ENCODE assay signal across 8 mouse cellular contexts in genomic region chr11:119547183-119547921, GRCm38 (mm10). TPM values are rescaled to one million over a fixed set of nuclear protein-coding genes. Genes with fewer than 3 reads are reported as not detected.
DNase-seq lines count a peak whose midpoint lies in the region; ATAC-seq and TF ChIP-seq lines count a peak whose summit lies in the region.

Nptx1 (minus strand) TSS chr11:119547753.

- H3K4me2 ChIP-seq in forebrain, embryonic 15.5 days (replicated peaks): peak within 1 kb of the TSS; percentile 83
- H3K4me2 ChIP-seq in stomach, embryonic 15.5 days: peak within 1 kb of the TSS; percentile 100

- no peak for DNase-seq in testis, postnatal 14 days (ENCODE audit: low spot score)
- peak; percentile 90 to 91 for DNase-seq in cerebellum, adult 2 months
- DNase-seq in kidney, postnatal 4 days: peak; percentile 38 to 61
- DNase-seq in lung, postnatal 4 days: peak; percentile 28 to 46

- peak within 1 kb of the TSS; percentile 66 for H3K9ac ChIP-seq in forebrain, embryonic 15.5 days (replicated peaks)
- H3K9ac ChIP-seq in stomach, embryonic 15.5 days: peak within 1 kb of the TSS; percentile 50

- H3K36me3 ChIP-seq in testis, adult 2 months (ENCODE audit: control insufficient read depth, insufficient read depth, low read length): no peaks in the 10 kb centered on the region
- H3K36me3 ChIP-seq in forebrain, embryonic 15.5 days: no peaks in the 10 kb centered on the region
- H3K36me3 ChIP-seq in stomach, embryonic 15.5 days: no peaks in the 10 kb centered on the region

- peaks cover 4% of the 10 kb centered on the region for H3K27me3 ChIP-seq in testis, adult 2 months (ENCODE audit: control insufficient read depth, insufficient read depth, low read length)
- no peaks in the 10 kb centered on the region for H3K27me3 ChIP-seq in cerebellum, adult 2 months (ENCODE audit: control insufficient read depth, insufficient read depth, low read length)
- peaks cover 30% of the 10 kb centered on the region for H3K27me3 ChIP-seq in forebrain, embryonic 15.5 days
- peaks cover 81% of the 10 kb centered on the region for H3K27me3 ChIP-seq in stomach, embryonic 15.5 days (replicated peaks)

- under 1% methylated on average over 90 of the region's 90 CpGs for WGBS in cerebellum, adult 2 months
- under 1% methylated on average over 90 of the region's 90 CpGs for WGBS in forebrain, embryonic 15.5 days
- whole genome bisulfite sequencing in stomach, embryonic 15.5 days: under 1% methylated on average over 77 of the region's 90 CpGs

- no peak within 1 kb of the TSS for H3K27ac ChIP-seq in testis, adult 2 months (ENCODE audit: control insufficient read depth, insufficient read depth, low read depth, low read length)
- peak within 1 kb of the TSS; percentile 95 for H3K27ac ChIP-seq in cerebellum, adult 2 months (ENCODE audit: insufficient read depth, low read length)
- peak within 1 kb of the TSS; percentile 27; the same call in 1 of the 2 replicates for H3K27ac ChIP-seq in forebrain, embryonic 15.5 days (replicated peaks)
- H3K27ac ChIP-seq in stomach, embryonic 15.5 days: no peak within 1 kb of the TSS

- peak within 1 kb of the TSS; percentile 23 for H3K4me3 ChIP-seq in testis, adult 2 months (ENCODE audit: control insufficient read depth, low read depth, low read length)
- peak within 1 kb of the TSS; percentile 98 for H3K4me3 ChIP-seq in cerebellum, adult 2 months (replicated peaks; ENCODE audit: insufficient read depth, low read depth, low read length)
- peak within 1 kb of the TSS; percentile 54 for H3K4me3 ChIP-seq in forebrain, embryonic 15.5 days
- peak within 1 kb of the TSS; percentile 53 for H3K4me3 ChIP-seq in stomach, embryonic 15.5 days (replicated peaks)

- no peak for TF ChIP-seq POLR2A in testis, adult 2 months (IDR thresholded peaks at IDR 0.05; ENCODE audit: control insufficient read depth, low read depth, low read length)
- peak; percentile 99 for TF ChIP-seq POLR2A in cerebellum, adult 2 months (IDR thresholded peaks at IDR 0.05; ENCODE audit: borderline replicate concordance, insufficient read depth, low read length)

- no peaks in the 10 kb centered on the region for H3K9me3 ChIP-seq in forebrain, embryonic 15.5 days
- H3K9me3 ChIP-seq in stomach, embryonic 15.5 days: no peaks in the 10 kb centered on the region

- TF ChIP-seq CTCF in testis, adult 2 months (IDR thresholded peaks at IDR 0.05; ENCODE audit: control insufficient read depth, insufficient read depth, insufficient replicate concordance, low read depth, low read length): no peak
- no peak for TF ChIP-seq CTCF in cerebellum, adult 2 months (IDR thresholded peaks at IDR 0.05; ENCODE audit: borderline replicate concordance, insufficient read depth, low read depth, low read length)

- peak; percentile 46 for ATAC-seq in forebrain, embryonic 15.5 days (replicated peaks)
- ATAC-seq in stomach, embryonic 15.5 days (ENCODE audit: insufficient read depth, low FRiP score, low read depth): no peak
- no peak for ATAC-seq in granulocyte monocyte progenitor cell, adult 5-6 weeks (replicated peaks; ENCODE audit: poor library complexity, severe bottlenecking)

- peaks cover 11% of the 10 kb centered on the region for H3K4me1 ChIP-seq in testis, adult 2 months (ENCODE audit: control insufficient read depth, insufficient read depth, low read length)
- peaks cover 23% of the 10 kb centered on the region for H3K4me1 ChIP-seq in cerebellum, adult 2 months (ENCODE audit: control insufficient read depth, insufficient read depth, low read length)
- H3K4me1 ChIP-seq in forebrain, embryonic 15.5 days: peaks cover 77% of the 10 kb centered on the region
- H3K4me1 ChIP-seq in stomach, embryonic 15.5 days: peaks cover 40% of the 10 kb centered on the region

RNA-seq across cellular contexts. Expression of gene Nptx1, which starts in this region (rescaled TPM):
- polyA plus RNA-seq in testis, adult 2 months (2012; rRNA removed): 0.22 and 0.29 TPM in 2 replicates
- 200 and 249 TPM in 2 replicates for polyA plus RNA-seq in cerebellum, adult 2 months (2012; rRNA removed)
- polyA plus RNA-seq in forebrain, embryonic 15.5 days (2015; fragmentation: Nextera tagmentation; extraction: Ambion mirVana): 9.0 and 10.2 TPM in 2 replicates
- 0.59 and 0.63 TPM in 2 replicates for polyA plus RNA-seq in stomach, embryonic 15.5 days (2015; fragmentation: Nextera tagmentation; extraction: Ambion mirVana)
- total RNA-seq in granulocyte monocyte progenitor cell, adult 5-6 weeks (2014; fragmentation: Nextera tagmentation): not detected in 2 replicates
- total RNA-seq in granulocyte monocyte progenitor cell, adult 5-6 weeks (2017): not detected in 2 replicates

Comparison
In these comparisons a context has a peak if more than half of its experiments do, and no peak if none do; other contexts are left out.
1. RNA of gene Nptx1 (polyA plus RNA-seq): 200 to 249 TPM in cerebellum, adult 2 months; 9.0 to 10.2 TPM in forebrain, embryonic 15.5 days, 0.59 to 0.63 TPM in stomach, embryonic 15.5 days and 0.22 to 0.29 TPM in testis, adult 2 months; every median in the first group is over 10 times any median in the second.
2. H3K27ac ChIP-seq: peak in cerebellum, adult 2 months (single experiment) and forebrain, embryonic 15.5 days (single experiment); none in testis, adult 2 months (single experiment) and stomach, embryonic 15.5 days (single experiment).
3. H3K4me3 ChIP-seq: peak in every context shown above with its lines; median percentile 98 in cerebellum, adult 2 months; 54 in forebrain, embryonic 15.5 days; 53 in stomach, embryonic 15.5 days; 23 in testis, adult 2 months.